Mouse (Mus musculus) forebrain, embryonic 16.5 days (tissue): ENCODE data around the gene Wnt5b. TPM values are rescaled to one million over a fixed set of nuclear protein-coding genes. Genes with fewer than 3 reads are reported as not detected.
"Not testable (repeated sequence)": the region's sequence is repeated elsewhere in the genome, so short reads cannot be mapped to it uniquely, and the experiment has no call there.

ENCODE experiments used
- ATAC-seq: fragments of 200-750 bp; cut with Nextera tagmentation; 2 replicates; pipeline ENCODE4 v1.8.0; 2017; ENCODE audit warnings: mild to moderate bottlenecking, moderate library complexity
- H3K27ac ChIP-seq: fragments of 300-500 bp; sonication (generic); 2 replicates; pipeline ENCODE4 v1.5.1; 2014; ENCODE audit warnings: low read length, control low read depth
- H3K27me3 ChIP-seq: fragments of 300-500 bp; sonication (generic); replicated peaks from 2 replicates; pipeline ENCODE4 v1.6.1; 2014; ENCODE audit warnings: low read length; ENCODE audit not compliant: control insufficient read depth, insufficient read depth
- H3K36me3 ChIP-seq: fragments of 300-500 bp; sonication (generic); 2 replicates; pipeline ENCODE4 v1.6.1; 2014; ENCODE audit not compliant: control insufficient read depth, insufficient read depth
- H3K4me1 ChIP-seq: fragments of 300-500 bp; sonication (generic); replicated peaks from 2 replicates; pipeline ENCODE4 v1.6.1; 2014; ENCODE audit warnings: low read length; ENCODE audit not compliant: control insufficient read depth, insufficient read depth
- H3K4me2 ChIP-seq: fragments of 300-500 bp; sonication (generic); 2 replicates; pipeline ENCODE4 v1.6.1; 2014; ENCODE audit warnings: mild to moderate bottlenecking, low read length, control low read depth
- H3K4me3 ChIP-seq: fragments of 300-500 bp; sonication (generic); replicated peaks from 2 replicates; pipeline ENCODE4 v1.5.1; 2014; ENCODE audit warnings: mild to moderate bottlenecking, low read length, control low read depth
- H3K9ac ChIP-seq: fragments of 300-500 bp; sonication (generic); replicated peaks from 2 replicates; pipeline ENCODE4 v1.6.1; 2014; ENCODE audit warnings: low read depth, low read length, control low read depth
- H3K9me3 ChIP-seq: fragments of 300-500 bp; sonication (generic); 2 replicates; pipeline ENCODE4 v1.6.1; 2016; ENCODE audit warnings: low read length; ENCODE audit not compliant: control insufficient read depth
- WGBS: fragments of 180-500 bp; shearing (Covaris S2); extraction: QIAGEN DNeasy Blood & Tissue Kit; methylation state at CpG from one replicate; pipeline ENCODE4 v1.1.7; 2014; 5-methylcytosine and 5-hydroxymethylcytosine counted together
- polyA plus RNA-seq: library from polyadenylated mRNA; unstranded; fragments of >200 nt; fragmentation: Nextera tagmentation; extraction: Ambion mirVana; gene quantifications from 2 replicates; pipeline ENCODE4 v1.2.1, GENCODE M21; 2015

The Wnt5b gene
- polyA plus RNA-seq, 1 experiment from 2014 or later: 2.2 TPM

DNA sequence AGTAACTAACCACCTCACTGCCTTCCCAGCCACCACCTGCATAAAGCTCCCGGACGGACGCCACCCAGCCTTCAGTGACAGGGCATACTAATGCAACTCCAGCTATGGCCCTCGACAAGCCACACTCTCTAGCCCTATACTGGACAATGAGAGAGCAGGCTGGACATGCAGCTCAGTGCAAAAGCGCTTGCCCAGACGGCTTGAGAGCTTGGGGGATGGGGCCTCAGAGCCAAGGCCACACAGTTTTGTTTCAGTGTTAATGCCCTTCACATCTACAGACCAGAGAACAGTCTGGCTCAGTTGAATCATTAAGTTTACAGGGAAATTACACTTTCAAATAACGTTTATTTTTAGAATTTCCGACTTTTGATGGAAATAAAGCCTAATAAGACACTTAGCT, 86.0 kb downstream of the Wnt5b start:
- H3K4me1 ChIP-seq: no peaks in the 10 kb centered on the region
- no peak overlapping the region for H3K27ac ChIP-seq
- WGBS: 61% methylated on average over 8 of the region's 8 CpGs
- ATAC-seq: no peak
- H3K9me3 ChIP-seq: no peaks in the 10 kb centered on the region
- no peak overlapping the region for H3K4me3 ChIP-seq
- H3K9ac ChIP-seq: no peak overlapping the region
- no peaks in the 10 kb centered on the region for H3K27me3 ChIP-seq
- H3K4me2 ChIP-seq: no peak overlapping the region
- no peaks in the 10 kb centered on the region for H3K36me3 ChIP-seq

DNA sequence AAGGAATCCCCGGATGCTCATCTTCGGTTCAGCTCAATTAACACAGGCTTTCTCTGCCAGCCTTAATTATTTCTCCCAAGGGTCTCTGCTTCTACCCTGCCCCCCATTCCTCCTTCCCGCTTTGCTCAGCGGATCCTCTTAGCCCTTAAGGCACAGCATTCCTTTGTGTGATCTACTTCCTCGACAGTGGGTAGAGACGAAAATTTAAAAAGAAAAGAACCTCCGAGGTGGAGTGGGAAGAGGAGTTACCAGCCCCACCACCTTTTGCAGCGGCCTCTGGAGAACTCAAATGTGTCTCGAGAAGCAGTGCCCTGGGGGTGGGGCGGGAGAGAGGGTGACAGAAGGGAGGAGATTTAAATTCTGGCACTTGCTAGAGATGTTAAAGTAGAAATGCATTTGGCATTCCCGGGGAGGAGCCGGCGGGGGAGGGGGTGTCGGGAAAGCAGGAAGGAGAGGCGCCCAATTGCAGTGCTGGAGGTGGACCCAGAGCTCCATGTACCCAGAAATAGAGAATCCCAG, 92.1 kb downstream of the Wnt5b start:
- Histone ChIP-seq H3K9ac (peak overlapping the region; percentile 63), H3K27me3 (no peaks in the 10 kb centered on the region), H3K4me2 (peak overlapping the region; percentile 85), H3K9me3 (no peaks in the 10 kb centered on the region), H3K4me3 (peak overlapping the region; percentile 41), H3K4me1 (peaks cover 36% of the 10 kb centered on the region), H3K36me3 (no peaks in the 10 kb centered on the region), H3K27ac (peak overlapping the region; percentile 94)
- WGBS: 0% methylated on average over 15 of the region's 15 CpGs
- ATAC-seq: peak; percentile 86

DNA sequence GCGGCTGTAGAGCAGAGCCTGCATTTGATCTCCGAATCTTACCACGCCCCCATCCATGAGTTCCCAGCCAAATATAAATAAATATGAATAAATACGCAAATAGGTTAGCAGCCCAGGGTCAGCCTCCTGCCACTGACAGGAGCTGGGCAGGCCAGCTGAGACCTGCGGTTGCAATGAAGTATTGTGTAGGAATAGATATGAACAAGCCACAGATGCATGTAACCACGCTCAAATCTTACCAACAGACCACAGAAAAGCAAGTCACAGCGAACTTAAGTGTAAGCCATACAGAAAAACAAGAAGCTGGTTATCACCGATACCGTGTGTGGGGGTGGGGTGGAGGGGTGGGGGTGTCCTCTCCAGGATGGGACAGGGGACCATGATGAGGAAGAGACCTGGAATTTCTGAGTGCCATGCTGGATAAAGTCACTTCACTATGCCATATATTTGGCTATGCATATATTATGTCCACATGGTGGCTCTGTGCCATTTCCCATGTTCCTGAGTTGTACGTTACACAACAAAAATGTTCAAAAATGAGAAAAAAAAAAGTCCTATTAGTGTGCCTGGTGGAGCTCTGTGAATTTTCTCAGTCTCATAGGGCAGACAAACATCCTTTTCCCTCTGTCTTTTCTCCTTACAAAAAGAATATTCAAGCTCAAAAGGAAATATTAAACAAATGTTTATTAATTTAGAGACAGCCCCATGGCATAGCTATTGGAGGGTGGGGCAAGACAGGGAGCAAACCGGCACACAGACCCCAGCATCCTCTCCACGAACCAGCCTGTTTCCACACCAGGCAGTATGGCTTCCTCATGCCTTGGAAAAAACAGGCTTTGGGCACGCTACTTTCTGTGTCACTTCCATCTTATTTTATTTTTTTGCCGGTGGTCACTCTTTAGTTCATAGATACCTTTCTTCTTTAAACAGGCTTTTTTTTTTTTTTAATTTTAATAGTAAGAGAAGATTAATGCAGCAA, 92.9 kb downstream of the Wnt5b start:
- no peaks in the 10 kb centered on the region for H3K36me3 ChIP-seq
- H3K4me2 ChIP-seq: peak overlapping the region; percentile 85
- no peaks in the 10 kb centered on the region for H3K27me3 ChIP-seq
- WGBS: 40% methylated on average over 14 of the region's 14 CpGs
- H3K4me3 ChIP-seq: peak overlapping the region; percentile 41
- peaks cover 36% of the 10 kb centered on the region for H3K4me1 ChIP-seq
- peak overlapping the region; percentile 94 for H3K27ac ChIP-seq
- H3K9ac ChIP-seq: peak overlapping the region; percentile 63
- H3K9me3 ChIP-seq: no peaks in the 10 kb centered on the region
- ATAC-seq: peak; percentile 45

DNA sequence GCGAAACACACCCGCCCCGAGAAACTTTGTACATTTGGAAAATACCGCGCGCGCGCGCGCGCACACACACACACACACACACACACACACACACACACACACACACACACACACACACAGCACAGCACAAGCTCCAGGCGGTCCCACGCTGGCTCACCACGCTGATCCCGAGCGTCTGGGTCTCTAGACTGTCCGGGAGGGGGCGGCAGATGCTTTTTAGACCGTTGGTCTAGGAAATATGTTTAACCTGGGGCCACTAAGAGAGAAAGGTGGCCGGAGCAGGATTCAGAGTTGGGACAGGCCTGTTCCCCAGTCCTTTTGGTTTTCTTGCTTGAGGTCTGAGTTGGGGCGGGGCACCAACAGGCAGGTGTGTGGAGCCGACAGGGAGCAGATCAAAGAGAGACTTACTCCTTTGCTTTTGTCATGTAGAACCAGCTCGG, 95.1 kb downstream of the Wnt5b start:
- 4% methylated on average over 22 of the region's 23 CpGs for WGBS
- no peaks in the 10 kb centered on the region for H3K27me3 ChIP-seq
- no peaks in the 10 kb centered on the region for H3K36me3 ChIP-seq
- peak overlapping the region; percentile 18; the same call in 1 of the 2 replicates for H3K9ac ChIP-seq
- no peak for ATAC-seq
- H3K27ac ChIP-seq: no peak overlapping the region
- no peaks in the 10 kb centered on the region for H3K9me3 ChIP-seq
- peak overlapping the region; percentile 55 for H3K4me2 ChIP-seq
- peak overlapping the region; percentile 23 for H3K4me3 ChIP-seq
- peaks cover 36% of the 10 kb centered on the region for H3K4me1 ChIP-seq

DNA sequence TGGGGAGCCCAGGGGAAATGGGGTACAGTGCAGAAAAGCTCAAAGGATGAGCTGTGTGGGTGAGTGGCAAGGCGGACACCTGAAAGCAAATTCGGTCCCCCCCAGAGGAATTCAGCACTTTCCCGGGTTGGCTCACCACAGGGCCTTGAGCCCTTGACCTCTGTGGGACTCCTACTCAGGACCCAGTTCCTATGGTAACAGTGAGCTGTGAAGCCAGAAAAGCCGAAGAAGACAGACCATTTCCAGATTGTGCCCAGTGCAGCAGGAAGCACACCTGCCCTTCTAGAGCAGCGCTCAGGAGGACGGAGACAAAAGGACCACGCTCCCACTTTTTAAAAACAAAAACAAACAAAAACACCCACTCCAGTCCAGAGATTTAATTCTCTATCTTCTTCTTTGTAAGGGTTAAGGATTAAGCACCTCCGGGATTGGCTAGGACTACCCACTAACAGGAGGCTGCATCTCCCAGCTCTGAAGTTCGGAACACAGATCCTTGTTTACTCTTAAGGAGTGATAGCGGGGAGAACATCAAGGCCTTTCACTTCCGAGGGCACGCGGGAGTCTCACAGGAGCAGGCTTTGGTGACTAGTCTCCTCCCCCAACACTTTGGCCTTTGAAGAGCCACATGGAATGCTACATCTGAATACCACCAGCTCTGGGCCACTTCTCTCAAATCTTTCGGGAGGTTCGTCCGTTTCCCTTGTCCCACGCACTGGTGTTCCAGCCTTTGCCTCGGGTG, 95.7 kb downstream of the Wnt5b start:
- Histone ChIP-seq H3K4me2 (peak overlapping the region; percentile 55), H3K27me3 (no peaks in the 10 kb centered on the region), H3K4me3 (peak overlapping the region; percentile 23), H3K9me3 (no peaks in the 10 kb centered on the region), H3K36me3 (no peaks in the 10 kb centered on the region), H3K4me1 (peaks cover 39% of the 10 kb centered on the region), H3K27ac (no peak overlapping the region), H3K9ac (peak overlapping the region; percentile 18; the same call in 1 of the 2 replicates)
- no peak for ATAC-seq
- WGBS: 10% methylated on average over 18 of the region's 18 CpGs

DNA sequence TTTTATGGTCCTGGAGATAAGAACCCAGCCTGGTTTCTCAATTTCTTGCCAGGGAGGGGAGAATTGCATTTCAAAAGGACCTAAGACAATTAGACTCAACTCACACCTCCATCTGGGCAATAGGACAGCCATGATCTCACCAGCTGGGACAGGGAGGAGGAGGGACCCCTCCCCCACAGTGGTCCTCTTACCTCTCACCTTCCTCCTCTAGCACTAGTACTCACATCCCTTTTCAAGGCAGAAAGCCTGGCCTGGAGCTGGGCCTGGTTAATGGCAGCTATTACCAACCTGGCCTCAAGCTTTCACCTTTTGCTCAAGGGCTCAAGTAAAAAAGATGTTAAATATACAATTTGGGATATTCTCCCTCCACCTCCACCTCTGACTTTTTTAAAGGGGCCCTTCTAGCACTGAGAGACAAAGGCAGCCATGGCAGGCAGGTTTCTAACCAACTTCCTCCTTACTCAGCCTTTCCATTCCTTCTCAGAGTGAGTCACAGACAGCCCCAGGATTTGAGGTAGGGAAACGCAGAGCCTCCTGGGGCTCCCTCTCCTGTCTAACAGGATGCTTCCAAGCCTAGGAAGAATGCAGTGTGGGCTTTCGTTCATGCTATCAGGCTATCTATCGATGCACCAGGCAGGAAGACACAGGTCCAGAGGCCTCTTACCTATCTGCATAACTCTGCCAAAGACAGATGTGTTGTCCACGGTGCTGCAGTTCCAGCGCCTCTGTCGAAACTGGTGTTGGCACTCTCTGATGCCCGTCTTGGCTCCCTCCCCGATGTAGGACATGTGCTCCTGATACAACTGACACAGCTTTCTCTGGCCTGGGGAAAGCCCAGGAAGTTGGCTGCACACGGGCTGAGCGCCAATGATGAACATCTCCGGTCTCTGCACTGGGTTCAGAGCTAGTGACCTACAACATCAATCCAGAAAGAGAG, 98.2 kb downstream of the Wnt5b start:
- Histone ChIP-seq H3K36me3 (no peaks in the 10 kb centered on the region), H3K9ac (no peak overlapping the region), H3K4me2 (no peak overlapping the region), H3K4me1 (peaks cover 23% of the 10 kb centered on the region), H3K27ac (no peak overlapping the region), H3K4me3 (no peak overlapping the region), H3K9me3 (no peaks in the 10 kb centered on the region), H3K27me3 (no peaks in the 10 kb centered on the region)
- no peak for ATAC-seq
- 74% methylated on average over 11 of the region's 11 CpGs for WGBS

DNA sequence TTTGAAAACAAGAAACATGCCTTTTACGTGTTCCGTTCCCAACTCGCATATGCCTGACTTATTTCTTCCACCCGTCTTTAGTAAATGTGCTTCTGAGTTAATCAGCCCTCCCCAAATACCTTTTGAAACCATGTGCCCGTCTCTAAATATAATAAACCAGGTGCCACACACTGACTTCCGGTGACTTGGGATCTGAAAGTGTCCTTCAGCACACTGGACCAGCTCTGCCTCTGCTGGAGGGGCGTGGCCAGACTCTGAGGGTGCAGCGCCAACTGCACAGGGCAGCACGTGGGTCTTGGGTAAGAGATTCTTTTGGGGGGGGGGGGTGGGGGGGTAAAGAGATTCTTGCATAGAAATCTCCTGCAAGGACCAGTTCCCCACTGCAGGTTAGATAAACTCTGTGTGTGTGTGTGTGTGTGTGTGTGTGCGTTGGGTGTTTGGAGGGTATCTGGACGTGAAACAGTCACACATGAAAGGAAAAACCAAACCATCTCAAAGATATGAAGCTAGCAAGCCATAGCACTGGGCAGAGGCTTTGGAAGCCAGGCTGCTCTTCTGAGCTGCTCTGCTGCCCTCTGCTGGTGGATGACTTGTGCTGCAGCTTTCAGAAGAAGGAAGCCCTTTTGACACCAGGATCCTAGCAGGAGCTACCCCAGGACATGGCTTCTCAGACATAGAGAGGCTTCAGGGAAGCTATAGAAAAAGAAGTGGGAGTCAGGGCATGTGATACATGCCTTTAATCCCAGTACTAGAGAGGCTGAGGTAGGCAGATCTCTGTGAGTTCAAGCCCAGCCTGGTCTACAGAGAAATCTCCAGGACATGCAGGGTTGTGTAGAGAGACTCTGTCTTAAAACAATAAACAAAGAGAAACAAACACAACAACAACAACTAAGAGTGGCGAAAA, 100.2 kb downstream of the Wnt5b start:
- no peak overlapping the region for H3K4me2 ChIP-seq
- WGBS: 48% methylated on average over 12 of the region's 12 CpGs
- H3K9me3 ChIP-seq: no peaks in the 10 kb centered on the region
- ATAC-seq: peak; percentile 79
- H3K27ac ChIP-seq: no peak overlapping the region
- no peaks in the 10 kb centered on the region for H3K27me3 ChIP-seq
- H3K36me3 ChIP-seq: no peaks in the 10 kb centered on the region
- peaks cover 11% of the 10 kb centered on the region for H3K4me1 ChIP-seq
- H3K9ac ChIP-seq: no peak overlapping the region
- no peak overlapping the region for H3K4me3 ChIP-seq

DNA sequence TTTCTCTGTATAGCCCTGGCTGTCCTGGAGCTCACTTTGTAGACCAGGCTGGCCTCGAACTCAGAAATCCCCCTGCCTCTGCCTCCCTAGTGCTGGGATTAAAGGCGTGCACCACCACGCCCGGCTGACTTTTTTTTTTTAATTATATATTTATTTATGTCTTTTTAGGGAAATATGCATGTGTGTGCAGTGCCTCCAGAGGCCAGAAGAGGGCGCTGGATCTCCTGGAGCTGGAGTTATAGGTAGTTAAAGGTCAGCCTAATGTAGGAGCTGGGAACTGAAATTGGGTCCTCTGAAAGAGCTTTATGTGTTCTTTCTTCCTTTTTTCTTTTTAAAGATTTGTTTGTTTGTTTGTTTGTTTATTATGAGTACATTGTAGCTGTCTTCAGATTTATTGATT, 101.4 kb downstream of the Wnt5b start:
- not testable (repeated sequence) for H3K9ac ChIP-seq, ATAC-seq, H3K4me1 ChIP-seq, H3K4me2 ChIP-seq, H3K4me3 ChIP-seq, H3K9me3 ChIP-seq, H3K27ac ChIP-seq, H3K36me3 ChIP-seq, H3K27me3 ChIP-seq
- 81% methylated on average over 5 of the region's 5 CpGs for WGBS
